Mouse (Mus musculus) kidney, postnatal 25 days (tissue): ENCODE data around the gene Lat.
"Not testable (repeated sequence)": the region's sequence is repeated elsewhere in the genome, so short reads cannot be mapped to it uniquely, and the experiment has no call there.

Experiments used
- DNase-seq, 2 experiments: peaks; one replicate each; pipeline ENCODE4 v3.0.0; 2021; ENCODE audit warnings: mixed read lengths in 2 of 2

The Lat gene

GRCm38 (mm10) chr7:126369393-126369792 is at the start of gene Lat:
Gene Lat (minus strand): TSS chr7:126369570.
- DNase-seq: no peak

GRCm38 (mm10) chr7:126418496-126418895 is 49.1 kb upstream of the Lat start:
- no peak for DNase-seq

DNA sequence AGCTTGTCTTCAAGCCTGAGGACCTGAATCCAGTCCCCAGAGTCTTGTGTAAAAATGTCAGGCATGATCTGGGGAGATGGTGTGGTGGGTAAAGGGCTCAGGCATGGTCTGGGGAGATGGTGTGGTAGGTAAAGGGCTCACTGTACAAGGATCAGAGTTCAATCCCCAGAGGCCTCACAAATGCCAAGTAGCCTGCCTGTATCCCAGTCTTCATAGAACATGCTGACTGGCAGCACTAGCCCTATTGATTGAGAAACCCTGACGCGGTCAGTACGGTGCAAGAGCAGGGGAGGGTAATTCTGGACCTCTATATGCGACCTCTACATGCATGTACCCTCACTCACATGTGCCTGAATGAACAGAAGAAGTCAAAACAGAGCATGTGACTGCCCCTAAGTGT is 48.2 kb upstream of the Lat start:
- no peak for DNase-seq

DNA sequence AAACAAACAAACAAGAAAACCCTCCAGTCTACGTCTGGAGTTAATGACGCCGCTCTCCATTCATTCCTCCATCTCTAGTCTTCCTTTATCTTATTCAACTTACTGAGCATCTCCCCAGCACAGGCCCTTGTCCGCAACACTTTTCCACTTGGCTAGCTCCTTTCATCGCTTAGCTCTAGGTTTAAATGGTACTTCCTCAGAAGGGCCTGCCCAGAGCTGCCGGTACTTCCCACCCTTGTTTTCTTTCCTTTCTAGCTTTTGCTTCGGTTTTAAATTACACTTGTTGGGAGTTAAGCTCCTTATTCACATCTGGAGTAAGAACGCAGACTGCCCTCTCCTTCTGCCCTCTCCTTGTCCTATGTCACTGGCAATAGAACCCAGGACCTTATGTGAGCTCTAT is 47.7 kb upstream of the Lat start:
- no peak for DNase-seq

DNA sequence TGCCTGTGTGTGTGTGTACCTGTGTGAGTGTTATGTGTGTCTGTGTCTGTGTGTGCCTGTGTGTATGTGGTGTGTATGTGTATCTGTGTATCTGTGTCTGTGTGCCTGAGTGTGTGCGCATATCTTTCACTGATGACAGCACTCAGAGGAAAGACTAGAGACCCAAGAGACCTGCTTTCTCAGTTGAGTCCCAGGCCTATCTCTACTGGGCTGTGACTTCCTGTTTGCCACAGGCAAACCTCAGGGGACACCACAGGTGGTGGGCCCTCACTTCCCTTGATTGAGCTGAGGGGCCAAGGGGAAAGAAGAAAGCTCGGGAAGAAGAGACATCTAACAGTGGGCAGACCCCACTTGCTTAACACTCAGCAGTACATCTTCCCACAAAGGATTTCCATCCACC is 47.2 kb upstream of the Lat start:
- DNase-seq: no peak

DNA sequence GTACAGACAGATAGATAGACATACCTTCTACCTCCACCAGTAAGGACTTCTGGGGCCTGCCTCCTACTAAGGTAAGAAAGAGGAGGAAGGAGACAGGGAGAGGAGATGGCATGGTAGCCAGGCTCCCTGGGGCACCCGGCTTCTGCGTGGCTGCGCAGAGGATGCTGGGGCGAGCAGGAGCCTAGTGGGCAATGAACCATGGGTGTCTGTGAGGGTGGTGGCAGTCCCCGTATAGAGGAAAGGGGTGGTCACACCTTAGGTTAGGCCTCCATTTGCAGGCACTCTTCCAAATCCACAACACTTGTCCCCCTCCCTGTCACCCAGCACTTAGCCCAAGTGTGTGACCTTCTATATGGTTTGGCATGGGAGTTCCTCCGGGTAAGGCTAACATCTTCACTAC is 45.4 kb upstream of the Lat start, which contains the start of gene Cd19:
TSS of gene Cd19 (minus strand) at position 165 of the 400 bp plus-strand sequence.
- DNase-seq: no peak

GRCm38 (mm10) chr7:126411061-126411460 is 41.7 kb upstream of the Lat start:
- no peak for DNase-seq

DNA sequence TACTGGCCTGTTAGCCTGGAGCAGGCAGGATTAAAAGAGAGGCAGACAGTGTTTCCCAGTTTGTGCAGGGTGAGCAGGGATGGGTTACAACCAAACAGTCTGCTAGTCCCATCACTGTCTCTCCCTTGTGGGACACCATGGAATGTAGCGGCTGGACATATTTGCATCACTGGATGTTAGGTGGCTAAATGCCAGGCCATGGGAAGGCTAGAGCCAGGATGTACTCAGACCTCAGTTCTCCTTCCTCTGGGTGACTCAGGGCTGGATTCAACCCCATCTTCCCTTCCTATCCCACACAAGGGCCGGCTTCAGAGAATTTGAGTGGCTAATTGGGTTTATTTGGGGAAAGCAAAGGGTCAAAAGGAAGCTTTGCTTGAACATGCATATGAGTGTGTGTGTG is 39.3 kb upstream of the Lat start:
- DNase-seq: no peak

GRCm38 (mm10) chr7:126402518-126402917 is 33.1 kb upstream of the Lat start:
- DNase-seq: not testable (repeated sequence)

DNA sequence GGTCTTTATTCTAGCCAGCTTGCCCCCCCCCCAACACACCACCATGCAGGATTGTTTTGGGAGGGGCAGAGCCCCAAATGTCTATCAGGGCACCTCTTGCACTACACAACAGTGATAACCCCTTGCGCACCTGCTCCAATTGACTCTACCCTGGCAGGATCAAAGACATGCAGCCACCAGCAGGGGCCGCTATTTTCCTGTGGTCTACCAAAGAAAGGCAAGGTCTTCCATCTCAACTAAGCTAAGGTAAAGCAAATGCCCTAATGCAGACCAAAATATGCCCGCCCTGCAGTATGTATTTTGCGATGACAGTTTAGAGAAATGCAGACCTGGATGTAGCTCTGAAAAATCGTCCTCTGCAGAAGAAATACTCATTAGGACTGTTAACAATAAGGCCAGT is 30.2 kb upstream of the Lat start:
- DNase-seq: peak; percentile 86 to 92

- DNase-seq: no peak
Observed at GRCm38 (mm10) chr7:126397822-126398221, 28.5 kb upstream of the Lat start.

- DNase-seq: no peak
Observed at GRCm38 (mm10) chr7:126397221-126397620, 27.9 kb upstream of the Lat start.

DNA sequence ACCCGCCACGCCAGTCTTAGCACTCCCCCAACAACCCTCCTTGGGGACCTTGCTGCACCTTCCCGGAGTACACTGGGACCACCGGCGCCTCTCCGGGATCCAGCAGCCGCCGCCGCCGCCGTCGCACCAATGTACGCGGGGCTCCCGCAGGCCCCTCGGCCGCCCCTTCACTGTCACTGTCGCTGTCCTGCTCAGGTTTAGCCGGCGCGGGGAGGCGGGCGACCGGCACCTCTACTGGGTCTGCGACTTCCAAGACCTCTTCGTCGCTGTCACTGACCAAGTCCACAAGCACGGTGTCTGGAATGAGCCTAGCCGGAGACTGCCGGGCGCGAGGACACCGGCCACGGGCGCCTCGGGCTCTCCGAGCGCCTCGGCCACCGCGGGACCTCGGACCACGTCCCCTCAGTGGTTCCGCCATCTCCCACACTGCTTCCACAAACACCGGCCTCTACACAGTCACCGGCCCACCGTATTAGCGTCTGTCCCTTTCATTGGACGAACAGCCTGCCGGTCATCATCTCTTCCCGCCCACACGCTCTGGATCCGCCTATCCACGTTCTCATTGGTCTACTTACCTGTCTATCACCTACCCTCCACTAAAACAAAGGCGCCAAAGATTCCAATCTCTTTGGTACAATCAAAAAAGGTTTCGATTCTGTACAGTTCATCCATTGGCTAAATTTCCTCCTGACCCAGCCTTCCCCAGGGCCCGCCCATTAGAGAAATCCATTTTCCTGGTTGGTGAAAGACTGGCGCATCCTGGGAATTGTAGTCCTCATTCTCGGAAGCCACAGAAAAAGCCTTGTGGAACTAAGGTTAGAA is 27.1 kb upstream of the Lat start, which contains the start of gene Nfatc2ip:
TSS of gene Nfatc2ip (minus strand) at position 440 of the 822 bp plus-strand sequence.
- DNase-seq: peak; percentile 96

GRCm38 (mm10) chr7:126392086-126392884 is 22.9 kb upstream of the Lat start:
- DNase-seq: not testable (repeated sequence)

GRCm38 (mm10) chr7:126388185-126388584 is 18.8 kb upstream of the Lat start:
- DNase-seq: no peak

DNA sequence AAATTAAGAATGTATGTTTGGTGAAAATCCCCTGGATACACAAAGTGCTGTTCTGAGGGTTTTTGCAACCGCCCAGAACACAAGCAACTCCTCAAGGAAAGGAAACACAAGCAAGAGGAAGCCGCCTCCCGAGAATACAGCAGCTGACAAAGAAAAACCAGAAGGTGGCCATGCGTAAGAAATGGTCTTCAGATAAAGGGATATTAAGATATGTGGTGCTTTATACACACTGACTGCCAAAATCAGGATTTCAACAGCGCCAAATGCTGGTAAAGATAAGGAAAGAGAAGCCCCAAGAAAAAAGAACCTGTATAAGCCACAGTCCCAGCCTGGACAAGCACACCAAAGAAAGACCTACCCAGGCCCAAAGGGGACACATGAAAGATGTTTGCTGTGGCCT is 14.2 kb upstream of the Lat start:
- DNase-seq: no peak

GRCm38 (mm10) chr7:126377278-126378158 is 8.1 kb upstream of the Lat start, which contains the start of gene Spns1:
Gene Spns1 (minus strand): TSS chr7:126377450.
- DNase-seq: peak; percentile 99

DNA sequence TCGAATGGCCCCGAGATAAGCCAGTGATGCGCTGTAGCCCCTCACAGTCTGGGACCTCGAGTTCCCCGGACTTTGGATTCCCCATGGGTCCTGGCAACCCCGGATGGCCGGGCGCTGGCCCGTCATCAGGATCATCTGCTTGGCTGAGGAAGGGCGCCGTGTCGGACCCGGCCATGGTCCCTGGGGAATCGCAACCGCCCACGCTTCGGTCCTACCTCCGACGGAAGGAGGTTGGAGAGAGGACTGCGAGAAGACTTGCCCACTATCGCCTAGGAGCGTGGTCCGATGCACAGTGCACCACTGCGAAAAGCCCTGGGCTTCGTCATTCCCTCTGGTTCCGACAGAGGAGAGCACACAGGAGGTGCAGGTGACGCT is 7.5 kb upstream of the Lat start:
- DNase-seq: peak; percentile 18 to 47

- DNase-seq: no peak
Observed at GRCm38 (mm10) chr7:126375012-126375411, 5.6 kb upstream of the Lat start.

- no peak for DNase-seq
Observed at GRCm38 (mm10) chr7:126374526-126374925, 5.2 kb upstream of the Lat start.

- DNase-seq: no peak
Observed at GRCm38 (mm10) chr7:126373007-126373406, 3.6 kb upstream of the Lat start.

DNA sequence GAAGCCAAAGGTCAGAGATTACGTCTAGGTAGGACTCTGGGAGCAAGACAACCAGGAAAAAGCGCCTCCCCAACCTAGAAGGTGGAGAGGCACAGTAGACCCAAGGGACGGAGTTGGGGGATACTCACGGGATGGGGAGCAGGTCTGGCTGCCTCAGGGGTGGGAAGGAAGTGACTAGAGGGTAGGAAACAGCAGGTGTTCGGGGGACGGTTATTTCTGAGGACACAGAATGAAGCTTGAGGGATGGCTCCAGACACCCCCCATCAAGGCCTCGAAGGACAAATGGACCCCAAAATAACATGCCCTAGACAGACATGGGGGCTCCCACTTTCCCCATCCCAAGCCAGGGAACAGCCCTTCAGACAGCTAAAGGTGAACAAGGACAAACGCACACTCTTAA is 1.0 kb downstream of the Lat start:
- DNase-seq: no peak

- no peak for DNase-seq
Observed at GRCm38 (mm10) chr7:126367636-126368035, 1.7 kb downstream of the Lat start.
